Mouse (Mus musculus) heart, adult 2 months (tissue): ENCODE measurements around the gene Fam83d.

ENCODE experiments used
- CTCF ChIP-seq: fragments of 200-600 bp; IDR thresholded peaks from 2 replicates; pipeline ENCODE4 v1.8.1; 2022; ENCODE audit warnings: antibody characterized with exemption, mild to moderate bottlenecking, moderate library complexity
- EP300 ChIP-seq: fragments of 200-500 bp; IDR thresholded peaks from 2 replicates; pipeline ENCODE4 v1.6.1; 2011; ENCODE audit warnings: low read depth, low read length, control low read depth; ENCODE audit not compliant: insufficient read depth
- POLR2A ChIP-seq: fragments of 200-500 bp; IDR thresholded peaks from 2 replicates; pipeline ENCODE4 v1.6.1; 2011; ENCODE audit warnings: mild to moderate bottlenecking, low read depth, low read length, control low read depth; ENCODE audit not compliant: insufficient read depth

DNA sequence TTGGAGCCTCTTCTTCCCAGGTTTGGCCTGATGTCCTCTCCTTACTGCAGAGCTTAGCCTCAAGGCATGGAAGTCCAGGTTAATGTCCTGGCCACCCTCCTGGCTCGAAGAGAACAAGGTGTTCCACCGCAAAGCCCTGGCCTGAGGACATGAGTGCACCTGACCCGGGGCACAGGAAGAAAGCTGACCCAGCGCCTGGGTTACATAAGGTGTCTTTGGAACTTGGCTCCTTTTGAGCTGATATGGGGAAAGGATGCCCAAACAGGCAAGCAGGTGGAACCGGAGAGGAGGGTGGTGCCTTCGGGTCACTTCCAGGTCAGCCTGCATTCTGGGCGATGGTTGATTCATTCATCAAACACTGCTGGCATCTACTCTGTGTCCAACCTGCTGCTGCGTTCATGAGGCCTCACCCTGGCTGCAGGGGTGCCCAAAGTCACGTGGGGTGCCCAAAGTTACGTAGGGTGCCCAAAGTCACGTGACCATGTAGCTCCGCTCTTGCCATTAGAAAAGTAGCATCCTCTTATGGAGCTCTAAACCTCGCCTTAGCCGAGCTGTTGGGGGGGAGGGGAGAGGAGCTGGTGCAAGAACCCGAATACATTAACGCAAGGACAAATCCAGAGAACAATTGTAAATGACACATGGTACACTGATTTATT lies 47.0 kb upstream of the Fam83d start:
- TF ChIP-seq CTCF, result no peak
- TF ChIP-seq EP300, result no peak
- no peak for TF ChIP-seq POLR2A
